Mouse (Mus musculus) MEL (cell line): Measurements from ENCODE around the gene Zfp950.

Experiments used
- BHLHE40 ChIP-seq: IDR thresholded peaks from 2 replicates; pipeline ENCODE4 v1.6.1; 2012; ENCODE audit warnings: low read depth, mild to moderate bottlenecking, inconsistent platforms, low read length, improper control_type of control experiment, borderline replicate concordance
- CTCF ChIP-seq, 3 experiments: IDR thresholded peaks in 2 of 3; conservative IDR thresholded peaks in 1 of 3; 2 replicates each; pipeline ENCODE4 v1.5.1; 2011 to 2012; ENCODE audit warnings: low read length in 3 of 3, low read depth in 2 of 3, mild to moderate bottlenecking in 2 of 3, improper control_type of control experiment in 1 of 3, inconsistent platforms in 1 of 3, mixed read lengths in 1 of 3, moderate library complexity in 1 of 3; ENCODE audit not compliant: control insufficient read depth in 1 of 3, insufficient read depth in 1 of 3, poor library complexity in 1 of 3, severe bottlenecking in 1 of 3
- EP300 ChIP-seq, 2 experiments: IDR thresholded peaks; 2 replicates each; pipeline ENCODE4 v1.6.1; 2011; ENCODE audit warnings: improper control_type of control experiment in 2 of 2, low read length in 2 of 2, low read depth in 1 of 2, mild to moderate bottlenecking in 1 of 2
- JUND ChIP-seq: IDR thresholded peaks from 2 replicates; pipeline ENCODE4 v1.6.1; 2011; ENCODE audit warnings: low read depth, mild to moderate bottlenecking, improper control_type of control experiment, low read length
- MAFK ChIP-seq: IDR thresholded peaks from 2 replicates; pipeline ENCODE4 v1.6.1; 2011; ENCODE audit warnings: low read depth, mild to moderate bottlenecking, low read length, improper control_type of control experiment, borderline replicate concordance
- POLR2AphosphoS2 ChIP-seq: IDR thresholded peaks from 2 replicates; pipeline ENCODE4 v1.6.1; 2011; ENCODE audit warnings: low read length, improper control_type of control experiment
- SMC3 ChIP-seq: IDR thresholded peaks from 2 replicates; pipeline ENCODE4 v1.6.1; 2011; ENCODE audit warnings: low read depth, low read length, improper control_type of control experiment
- TAL1 ChIP-seq: IDR thresholded peaks from 2 replicates; pipeline ENCODE4 v1.6.1; 2012; ENCODE audit warnings: mild to moderate bottlenecking, inconsistent platforms, low read length, moderate library complexity, mixed read lengths
- UBTF ChIP-seq: IDR thresholded peaks from 2 replicates; pipeline ENCODE4 v1.6.1; 2012; ENCODE audit warnings: low read depth, mild to moderate bottlenecking, inconsistent platforms, low read length, improper control_type of control experiment, moderate library complexity, borderline replicate concordance; ENCODE audit not compliant: insufficient read depth
- USF1 ChIP-seq: IDR thresholded peaks from 2 replicates; pipeline ENCODE4 v1.6.1; 2014; ENCODE audit warnings: low read depth, mild to moderate bottlenecking, inconsistent platforms, low read length, improper control_type of control experiment, moderate library complexity
- ZC3H11A ChIP-seq: IDR thresholded peaks from 2 replicates; pipeline ENCODE4 v1.6.1; 2012; ENCODE audit warnings: low read depth, mild to moderate bottlenecking, inconsistent platforms, low read length, improper control_type of control experiment
- ZNF384 ChIP-seq: IDR thresholded peaks from 2 replicates; pipeline ENCODE4 v1.6.1; 2012; ENCODE audit warnings: low read depth, mild to moderate bottlenecking, inconsistent platforms, low read length, improper control_type of control experiment

DNA sequence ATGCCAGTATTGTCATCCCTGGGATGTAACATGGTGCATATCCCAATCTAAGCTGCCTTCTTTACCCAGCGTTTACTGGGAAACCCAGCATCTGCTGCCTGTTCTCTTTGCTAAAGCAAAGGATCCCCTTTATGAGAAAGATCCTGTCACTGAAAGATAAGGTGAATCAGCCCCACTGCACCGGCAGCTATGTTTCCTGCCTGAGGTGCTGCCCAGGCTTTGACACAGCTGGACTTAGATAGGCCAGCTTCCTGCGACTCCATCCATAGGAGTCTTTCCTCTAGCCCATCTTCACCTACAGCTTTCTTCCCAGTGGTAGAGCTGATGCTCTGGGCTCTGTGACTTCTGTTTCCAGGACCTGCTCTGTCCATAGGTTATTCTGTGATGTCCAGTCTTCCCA lies 62.0 kb downstream of the Zfp950 start:
- no peak for TF ChIP-seq POLR2AphosphoS2
- no peak for TF ChIP-seq JUND
- no peak for TF ChIP-seq CTCF (IDR thresholded peaks at IDR 0.05 in 2 of 3, conservative IDR thresholded peaks at IDR 0.05 in 1 of 3; ENCODE audit: control insufficient read depth in 1 of 3, insufficient read depth in 1 of 3, low read depth in 2 of 3, low read length in 3 of 3, poor library complexity in 1 of 3, severe bottlenecking in 1 of 3)
- TF ChIP-seq MAFK: no peak
- no peak for TF ChIP-seq BHLHE40
- no peak for TF ChIP-seq ZC3H11A
- no peak for TF ChIP-seq USF1
- TF ChIP-seq TAL1: peak; percentile 98
- TF ChIP-seq ZNF384: no peak
- no peak for TF ChIP-seq UBTF
- peak; percentile 94 for TF ChIP-seq EP300 (IDR thresholded peaks at IDR 0.05; ENCODE audit: low read depth in 1 of 2, low read length in 2 of 2)
- TF ChIP-seq SMC3: no peak
